Mouse (Mus musculus): Measurements from ENCODE around the gene Kng2.
"Not testable (repeated sequence)": the region's sequence is repeated elsewhere in the genome, so short reads cannot be mapped to it uniquely, and the experiment has no call there.

Gene Kng2

GRCm38 (mm10) chr16:22961073-22961472 is 68.2 kb downstream of the Kng2 start:
- no peak for DNase-seq (ENCODE audit: low spot score in 2 of 2)

GRCm38 (mm10) chr16:22956085-22956439 is 73.2 kb downstream of the Kng2 start:
- DNase-seq (ENCODE audit: low spot score in 2 of 2), result no peak

DNA sequence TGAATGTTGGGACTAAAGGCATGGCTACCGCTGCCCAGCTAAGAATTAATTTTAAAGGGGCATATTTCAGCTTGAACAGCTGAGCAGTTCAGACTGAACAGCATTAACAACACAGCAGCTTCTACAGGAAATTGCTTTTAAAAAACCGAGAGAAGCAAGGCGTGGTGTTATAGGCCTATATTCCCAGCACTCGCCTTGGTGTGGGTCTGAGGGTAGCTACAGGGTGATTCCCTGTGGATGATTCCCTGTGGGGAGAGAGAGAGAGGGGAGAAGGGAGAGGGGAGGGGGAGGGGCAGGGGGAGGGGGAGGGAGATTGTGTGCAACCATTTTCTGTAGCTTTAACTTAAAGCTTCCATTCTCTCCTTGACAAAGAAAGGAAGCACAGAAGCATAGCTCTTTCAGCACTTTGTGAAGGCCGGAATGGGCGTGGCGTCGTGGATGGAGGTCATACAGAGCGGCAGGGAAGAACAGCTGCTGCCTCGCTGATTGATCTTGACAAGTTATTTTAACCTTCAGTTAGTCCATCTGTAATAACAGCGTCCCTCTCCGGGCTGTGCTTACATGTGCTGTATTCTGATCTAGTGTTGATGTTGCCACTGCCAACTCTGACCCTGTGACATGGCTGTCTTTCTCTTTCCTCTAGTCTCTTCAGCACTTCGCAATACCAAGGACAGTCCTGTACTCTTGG is 73.7 kb downstream of the Kng2 start:
- DNase-seq (ENCODE audit: low spot score in 2 of 2), result no peak

GRCm38 (mm10) chr16:22953069-22953468 is 76.2 kb downstream of the Kng2 start:
- DNase-seq (ENCODE audit: low spot score in 2 of 2), result no peak

- no peak for DNase-seq (ENCODE audit: low spot score in 2 of 2)
These were observed 78.4 kb downstream of the Kng2 start, which contains the start of gene Hrg for GRCm38 (mm10) chr16:22950840-22951395. Gene Hrg, plus strand, starts transcription at chr16:22951072.

GRCm38 (mm10) chr16:22947371-22947770 is 81.9 kb downstream of the Kng2 start:
- DNase-seq (ENCODE audit: low spot score in 2 of 2), result no peak

- DNase-seq (ENCODE audit: low spot score in 2 of 2), result not testable (repeated sequence)
These were observed 87.3 kb downstream of the Kng2 start for GRCm38 (mm10) chr16:22941825-22942476.

DNA sequence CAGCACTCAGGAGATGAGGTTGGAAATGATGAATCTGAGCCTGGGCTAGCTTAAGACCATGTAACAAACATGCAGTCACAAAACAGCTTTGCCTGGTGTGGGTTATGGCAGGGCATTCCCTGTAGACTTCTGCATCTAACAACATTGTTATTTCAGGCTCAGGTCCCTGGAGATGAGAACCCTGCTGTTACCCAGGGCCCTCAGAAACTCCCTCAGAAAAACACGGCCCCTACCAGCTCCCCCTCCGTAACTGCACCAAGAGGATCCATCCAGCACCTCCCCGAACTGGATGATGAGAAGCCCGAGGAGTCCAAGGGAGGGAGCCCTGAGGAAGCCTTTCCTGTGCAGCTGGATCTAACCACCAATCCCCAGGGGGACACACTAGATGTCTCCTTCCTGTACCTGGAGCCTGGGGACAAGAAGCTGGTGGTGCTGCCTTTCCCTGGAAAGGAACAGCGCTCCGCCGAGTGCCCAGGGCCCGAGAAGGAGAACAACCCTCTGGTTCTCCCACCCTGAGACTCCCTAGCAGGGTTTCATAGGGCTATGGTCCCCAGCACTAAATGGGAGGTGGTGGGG is 90.1 kb downstream of the Kng2 start:
- DNase-seq (ENCODE audit: low spot score in 2 of 2), result no peak

GRCm38 (mm10) chr16:22938541-22938940 is 90.7 kb downstream of the Kng2 start:
- no peak for DNase-seq (ENCODE audit: low spot score in 2 of 2)

DNA sequence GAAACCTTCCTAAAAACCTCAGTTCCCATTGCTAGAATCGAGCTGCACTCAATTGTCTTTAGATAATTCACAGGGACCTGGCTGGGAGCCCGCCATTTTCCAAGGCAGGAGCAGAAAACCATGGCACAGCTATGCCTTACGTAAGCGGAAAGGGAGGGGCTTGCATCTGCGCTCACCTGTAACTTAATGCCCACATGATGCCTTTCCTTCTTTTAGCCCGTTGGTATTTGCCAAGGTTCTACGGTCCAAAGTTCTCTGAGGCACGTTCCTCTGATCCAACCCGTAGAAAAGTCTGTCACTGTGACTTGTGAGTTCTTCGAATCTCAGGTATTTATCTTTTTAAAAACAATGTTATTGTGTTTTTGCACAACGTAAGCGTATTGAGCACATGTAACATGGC is 91.7 kb downstream of the Kng2 start:
- DNase-seq (ENCODE audit: low spot score in 2 of 2), result no peak
